Mouse (Mus musculus) lung, postnatal 0 days (tissue): Measurements from ENCODE around the gene Ctsa. TPM values are rescaled to one million over a fixed set of nuclear protein-coding genes. Genes with fewer than 3 reads are reported as not detected.

Experiments
- ATAC-seq: fragments of 200-750 bp; cut with Nextera tagmentation; 2 replicates; pipeline ENCODE4 v1.8.0; 2017; ENCODE audit warnings: moderate library complexity
- DNase-seq: peaks from one replicate; pipeline ENCODE4 v3.0.0-alpha.2; 2016; ENCODE audit warnings: low spot score
- H3K27ac ChIP-seq: fragments of 300-500 bp; sonication (generic); 2 replicates; pipeline ENCODE4 v1.5.1; 2014; ENCODE audit warnings: antibody characterized with exemption, mild to moderate bottlenecking, low read length, mixed read lengths
- H3K27me3 ChIP-seq: fragments of 300-500 bp; sonication (generic); replicated peaks from 2 replicates; pipeline ENCODE4 v1.6.1; 2014; ENCODE audit warnings: low read length, mixed read lengths; ENCODE audit not compliant: insufficient read depth
- H3K36me3 ChIP-seq: fragments of 300-500 bp; sonication (generic); 2 replicates; pipeline ENCODE4 v1.6.1; 2014; ENCODE audit warnings: low read length, mixed read lengths; ENCODE audit not compliant: insufficient read depth
- H3K4me1 ChIP-seq: fragments of 300-500 bp; sonication (generic); 2 replicates; pipeline ENCODE4 v1.6.1; 2014; ENCODE audit warnings: antibody characterized with exemption, low read depth, low read length, mixed read lengths; ENCODE audit not compliant: insufficient read depth
- H3K4me2 ChIP-seq: fragments of 300-500 bp; sonication (generic); replicated peaks from 2 replicates; pipeline ENCODE4 v1.6.1; 2014; ENCODE audit warnings: low read depth, mild to moderate bottlenecking, low read length, moderate library complexity, mixed read lengths
- H3K4me3 ChIP-seq: fragments of 300-500 bp; sonication (generic); 2 replicates; pipeline ENCODE4 v1.5.1; 2014; ENCODE audit warnings: low read depth, low read length
- H3K9ac ChIP-seq: fragments of 300-500 bp; sonication (generic); replicated peaks from 2 replicates; pipeline ENCODE4 v1.6.1; 2014; ENCODE audit warnings: low read depth, mild to moderate bottlenecking
- H3K9me3 ChIP-seq: fragments of 300-500 bp; sonication (generic); 2 replicates; pipeline ENCODE4 v1.6.1; 2016; ENCODE audit warnings: low read length, mixed read lengths
- CTCF ChIP-seq: IDR thresholded peaks from 2 replicates; pipeline ENCODE4 v1.5.1; 2016; ENCODE audit warnings: antibody characterized with exemption, mild to moderate bottlenecking
- EP300 ChIP-seq: IDR thresholded peaks from 2 replicates; pipeline ENCODE4 v1.6.1; 2016; ENCODE audit warnings: antibody characterized with exemption, mild to moderate bottlenecking, control low read depth
- WGBS: fragments of 180-500 bp; shearing (Covaris S2); extraction: QIAGEN DNeasy Blood & Tissue Kit; methylation state at CpG from one replicate; pipeline ENCODE4 v1.1.7; 2014; 5-methylcytosine and 5-hydroxymethylcytosine counted together
- polyA plus RNA-seq: library from polyadenylated mRNA; unstranded; fragments of >200 nt; fragmentation: Nextera tagmentation; extraction: Ambion mirVana; gene quantifications from 2 replicates; pipeline ENCODE4 v1.2.1, GENCODE M21; 2015

Gene Ctsa
- polyA plus RNA-seq, 1 experiment from 2014 or later, result 147 TPM

DNA sequence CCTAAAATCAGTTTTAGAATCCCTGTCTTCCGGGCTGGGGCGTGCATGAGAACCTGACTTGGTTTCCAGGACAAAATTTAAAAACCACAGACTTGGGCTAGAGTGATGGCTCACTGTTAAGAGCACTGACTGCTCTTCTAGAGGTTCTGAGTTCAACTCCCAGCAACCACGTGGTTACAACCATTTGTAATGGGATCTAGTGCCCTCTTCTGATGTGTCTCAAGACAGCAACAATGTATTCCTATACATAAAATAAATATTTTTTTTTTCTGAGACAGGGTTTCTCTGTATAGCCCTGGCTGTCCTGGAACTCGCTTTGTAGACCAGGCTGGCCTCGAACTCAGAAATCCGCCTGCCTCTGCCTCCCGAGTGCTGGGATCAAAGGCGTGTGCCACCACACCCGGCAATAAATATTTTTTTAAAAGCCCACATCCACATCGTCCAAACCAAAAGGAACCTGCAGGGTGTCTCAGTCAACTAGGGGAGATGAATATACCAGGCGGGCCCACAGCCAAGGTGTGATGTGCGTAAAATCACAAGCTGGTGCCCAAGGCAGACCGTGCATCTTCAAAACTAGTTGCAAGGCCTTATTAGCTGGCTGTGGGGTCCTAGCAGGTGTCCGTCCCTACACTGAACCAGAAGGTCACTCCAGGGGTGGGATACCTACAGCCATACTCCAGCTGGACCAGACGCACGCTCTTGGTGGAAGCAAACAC is 483 bp upstream of the Ctsa start:
- DNase-seq, result no peak

DNA sequence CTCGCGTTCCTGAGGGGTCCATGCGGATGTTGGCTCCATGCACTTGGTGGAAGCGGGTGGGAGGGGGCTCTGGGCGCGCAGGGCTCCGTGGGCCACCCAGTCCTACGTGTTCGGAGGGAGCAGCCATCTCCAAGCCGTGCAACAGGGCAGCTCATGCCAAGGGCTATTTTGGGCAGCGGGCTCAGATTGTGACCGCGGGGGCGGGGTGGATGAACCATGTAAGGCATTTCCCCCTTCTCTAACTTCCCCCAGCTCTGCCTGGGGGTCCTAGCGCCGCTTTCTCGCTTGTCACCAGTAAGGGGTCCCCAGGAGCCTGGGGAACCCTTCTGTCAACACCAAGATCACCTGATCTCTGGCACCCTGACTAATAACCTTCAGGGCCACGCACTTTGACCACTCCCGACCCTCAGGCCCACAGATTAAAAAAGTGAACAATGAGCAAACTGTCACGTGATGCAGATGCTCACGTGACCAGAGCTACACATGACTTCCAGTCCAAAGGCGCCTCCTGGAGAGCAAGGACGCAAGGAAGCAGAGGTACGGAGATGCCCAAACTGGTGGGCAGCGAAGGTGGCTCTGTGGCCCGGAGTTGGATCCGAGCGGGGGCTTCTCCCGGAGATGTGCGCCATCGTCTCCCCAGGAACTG is 764 bp downstream of the Ctsa start, which contains the start of gene Neurl2:
Gene Neurl2, minus strand, starts transcription at position 143 of the 646 bp plus-strand sequence.
- peak; percentile 79 for ATAC-seq
- WGBS, result under 1% methylated on average over 31 of the region's 31 CpGs
- peaks cover 12% of the 10 kb centered on the region for H3K4me1 ChIP-seq

More for the DNA sequence above, 483 bp upstream of the Ctsa start:
- Histone ChIP-seq H3K9me3 (no peaks in the 10 kb centered on the region), H3K27ac (no peak overlapping the region), H3K4me3 (peak overlapping the region; percentile 55), H3K9ac (peak overlapping the region; percentile 51; the same call in 1 of the 2 replicates), H3K27me3 (no peaks in the 10 kb centered on the region), H3K36me3 (no peaks in the 10 kb centered on the region; the same call in 1 of the 2 replicates), H3K4me1 (peaks cover 12% of the 10 kb centered on the region), H3K4me2 (peak overlapping the region; percentile 83)
- WGBS, result 62% methylated on average over 16 of the region's 16 CpGs
- no peak for ATAC-seq
- TF ChIP-seq CTCF (no peak), EP300 (no peak)

DNA sequence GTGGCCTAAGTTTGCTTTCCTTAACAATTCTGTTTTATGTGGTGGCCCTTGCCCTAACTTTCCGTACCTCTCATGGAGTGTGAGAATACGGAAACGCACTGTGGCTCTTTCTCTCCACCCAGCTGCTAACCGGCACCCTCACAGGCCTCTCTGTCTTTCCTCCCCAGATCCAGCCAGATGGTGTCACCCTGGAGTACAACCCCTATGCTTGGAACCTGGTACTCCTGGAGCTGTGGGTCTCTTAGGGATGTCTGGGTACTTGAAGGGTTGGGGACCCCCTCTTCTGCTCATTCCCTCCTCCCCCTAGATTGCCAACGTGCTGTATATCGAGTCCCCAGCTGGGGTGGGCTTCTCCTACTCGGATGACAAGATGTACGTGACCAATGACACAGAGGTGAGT is 1.9 kb downstream of the Ctsa start:
- no peaks in the 10 kb centered on the region for H3K27me3 ChIP-seq
- TF ChIP-seq EP300 (no peak), CTCF (no peak; the same call in 1 of the 2 replicates)

More for the DNA sequence above, 764 bp downstream of the Ctsa start, which contains the start of gene Neurl2:
- peak within 1 kb of the TSS; percentile 55 for H3K4me3 ChIP-seq
- no peaks in the 10 kb centered on the region for H3K27me3 ChIP-seq
- H3K4me2 ChIP-seq, result peak within 1 kb of the TSS; percentile 83
- peaks cover 6% of the 10 kb centered on the region; the same call in 1 of the 2 replicates for H3K36me3 ChIP-seq
- DNase-seq, result peak; percentile 94
- peak within 1 kb of the TSS; percentile 51 for H3K9ac ChIP-seq
- H3K27ac ChIP-seq, result peak within 1 kb of the TSS; percentile 89
- TF ChIP-seq CTCF (peak; percentile 53), EP300 (peak; percentile 60)
- H3K9me3 ChIP-seq, result no peaks in the 10 kb centered on the region

DNA sequence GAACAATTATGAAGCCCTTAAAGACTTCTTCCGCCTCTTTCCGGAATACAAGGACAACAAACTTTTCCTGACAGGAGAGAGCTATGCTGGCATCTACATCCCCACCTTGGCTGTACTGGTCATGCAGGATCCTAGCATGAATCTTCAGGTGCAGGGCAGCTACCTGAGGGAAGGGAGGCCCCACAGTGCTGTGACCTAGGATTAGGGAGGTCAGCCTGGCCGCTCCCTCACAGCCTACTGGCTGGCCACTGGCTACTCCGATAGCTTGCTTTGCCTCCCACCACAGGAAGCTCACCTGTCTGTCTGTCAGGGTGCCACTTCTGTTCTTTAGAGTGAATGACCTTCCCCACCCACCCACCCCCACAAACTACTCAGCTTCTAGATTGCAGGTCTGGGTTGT is 2.5 kb downstream of the Ctsa start:
- Histone ChIP-seq H3K36me3 (peaks cover 20% of the 10 kb centered on the region), H3K9ac (no peak overlapping the region), H3K27me3 (no peaks in the 10 kb centered on the region), H3K4me1 (peaks cover 12% of the 10 kb centered on the region), H3K9me3 (no peaks in the 10 kb centered on the region), H3K27ac (no peak overlapping the region), H3K4me3 (no peak overlapping the region), H3K4me2 (no peak overlapping the region; the same call in 1 of the 2 replicates)
- 95% methylated on average over 4 of the region's 4 CpGs for WGBS
- ATAC-seq (no peak), DNase-seq (no peak)
- TF ChIP-seq CTCF (no peak), EP300 (no peak)

More for the DNA sequence above, 1.9 kb downstream of the Ctsa start:
- ATAC-seq, result 0 out of 2 replicates have a peak, but pooled peaks have one; percentile 8
- DNase-seq, result no peak
- peak overlapping the region; percentile 55 for H3K4me3 ChIP-seq
- 0 out of 2 replicates have a peak overlapping the region, but pooled peaks have one; percentile 51 for H3K9ac ChIP-seq
- 41% methylated on average over 8 of the region's 8 CpGs for WGBS
- peaks cover 12% of the 10 kb centered on the region for H3K4me1 ChIP-seq
- H3K9me3 ChIP-seq, result no peaks in the 10 kb centered on the region
- no peak overlapping the region for H3K27ac ChIP-seq
- peaks cover 15% of the 10 kb centered on the region for H3K36me3 ChIP-seq
- peak overlapping the region; percentile 83 for H3K4me2 ChIP-seq

DNA sequence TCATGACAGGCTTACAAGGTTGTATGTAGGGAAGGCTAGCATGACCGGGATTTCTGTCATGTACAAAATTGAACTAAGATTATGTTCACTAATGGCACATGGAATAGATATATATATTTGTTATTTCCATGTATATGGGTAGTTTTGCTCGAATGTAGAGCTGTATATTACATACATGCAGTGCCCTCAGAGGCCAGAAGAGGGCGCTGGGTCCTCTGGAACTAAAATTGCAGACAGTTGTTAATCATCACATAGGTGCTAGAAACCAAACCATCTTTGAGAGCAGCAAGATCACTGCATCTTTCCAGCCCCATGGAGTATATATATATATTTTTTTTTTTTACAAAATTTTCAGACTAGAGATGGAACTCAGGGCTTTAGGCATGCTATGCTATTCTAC is 13.1 kb downstream of the Ctsa start:
- Histone ChIP-seq H3K27ac (no peak overlapping the region), H3K9me3 (no peaks in the 10 kb centered on the region), H3K9ac (no peak overlapping the region), H3K4me3 (no peak overlapping the region), H3K4me1 (no peaks in the 10 kb centered on the region), H3K4me2 (no peak overlapping the region), H3K27me3 (no peaks in the 10 kb centered on the region), H3K36me3 (no peaks in the 10 kb centered on the region)
- DNase-seq (no peak), ATAC-seq (no peak)
- TF ChIP-seq EP300 (no peak), CTCF (peak; percentile 61)
- 60% methylated on average over 3 of the region's 3 CpGs for WGBS

DNA sequence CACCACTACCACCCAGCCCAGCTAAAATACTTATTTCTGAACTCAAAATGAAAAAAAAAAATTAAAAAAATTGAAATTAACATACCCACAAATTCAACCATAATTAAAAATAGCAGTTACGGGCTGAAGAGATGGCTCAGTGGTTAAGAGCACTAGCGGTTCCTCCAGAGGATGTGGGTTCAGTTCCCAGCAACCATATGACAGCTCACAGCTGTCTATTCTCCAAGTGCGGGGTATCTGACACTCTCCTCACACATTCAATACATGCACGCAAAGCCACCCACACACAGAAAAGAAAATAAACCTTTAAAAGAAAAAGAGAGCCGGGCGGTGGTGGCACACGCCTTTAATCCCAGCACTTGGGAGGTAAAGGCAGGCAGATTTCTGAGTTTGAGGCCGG is 17.4 kb downstream of the Ctsa start:
- WGBS, result 60% methylated on average over 8 of the region's 8 CpGs
- H3K9me3 ChIP-seq, result no peaks in the 10 kb centered on the region
- H3K4me1 ChIP-seq, result peaks cover 4% of the 10 kb centered on the region; the same call in 1 of the 2 replicates
- DNase-seq (no peak), ATAC-seq (no peak)
- H3K4me3 ChIP-seq, result no peak overlapping the region
- H3K27me3 ChIP-seq, result no peaks in the 10 kb centered on the region
- H3K27ac ChIP-seq, result no peak overlapping the region
- H3K4me2 ChIP-seq, result no peak overlapping the region
- H3K9ac ChIP-seq, result no peak overlapping the region
- H3K36me3 ChIP-seq, result no peaks in the 10 kb centered on the region; the same call in 1 of the 2 replicates
- TF ChIP-seq EP300 (no peak), CTCF (no peak)
